14 mouse cellular contexts compared by ENCODE assay signal in the genomic region with DNA sequence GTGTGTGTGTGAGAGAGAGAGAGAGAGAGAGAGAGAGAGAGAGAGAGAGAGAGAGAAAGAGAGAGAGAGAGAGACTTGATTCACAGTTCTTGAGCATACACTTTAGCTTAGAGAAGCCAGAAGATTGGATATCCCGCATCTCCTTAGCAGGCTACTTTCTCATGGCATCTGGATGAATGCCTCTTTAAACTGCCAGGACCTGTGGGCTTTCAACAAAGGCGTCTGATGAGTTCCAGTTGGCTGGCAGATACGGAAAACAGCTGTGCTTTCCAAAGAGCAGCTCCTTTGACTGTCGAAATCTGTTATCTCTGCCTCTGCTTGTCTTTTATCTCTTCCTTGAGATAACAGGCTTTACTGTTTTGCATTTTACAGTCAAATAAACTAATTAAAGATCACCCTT. TPM values are rescaled to one million over a fixed set of nuclear protein-coding genes. Genes with fewer than 3 reads are reported as not detected.
DNase-seq lines count a peak whose midpoint lies in the region; ATAC-seq lines count a peak whose summit lies in the region.
"Had no signal": no experiment of that assay in that cellular context is flagged by ENCODE, and none has a peak within 500 bp of the region (broad histone marks: within the 10 kb centered on the region; RNA-seq: fewer than 3 reads in every experiment).

No protein-coding gene starts in this region.

- 0% methylated on average over 4 of the region's 4 CpGs for WGBS in heart, embryonic 10.5 days
- WGBS in heart, embryonic 11.5 days (ENCODE audit: insufficient replicate concordance), result 4% methylated on average over 4 of the region's 4 CpGs
- 11% methylated on average over 4 of the region's 4 CpGs for WGBS in neural tube, embryonic 15.5 days
- WGBS in intestine, embryonic 16.5 days, result 5% methylated on average over 4 of the region's 4 CpGs

- no peaks in the 10 kb centered on the region for H3K9me3 ChIP-seq in heart, embryonic 10.5 days
- H3K9me3 ChIP-seq in heart, embryonic 11.5 days (replicated peaks; ENCODE audit: control insufficient read depth, low read length), result no peaks in the 10 kb centered on the region
- H3K9me3 ChIP-seq in neural tube, embryonic 15.5 days (replicated peaks), result no peaks in the 10 kb centered on the region
- no peaks in the 10 kb centered on the region for H3K9me3 ChIP-seq in intestine, embryonic 16.5 days (ENCODE audit: control insufficient read depth, low read length)

- H3K9ac ChIP-seq in heart, embryonic 11.5 days (ENCODE audit: low read depth, low read length), result no peak overlapping the region
- no peak overlapping the region for H3K9ac ChIP-seq in neural tube, embryonic 15.5 days (replicated peaks)
- no peak overlapping the region for H3K9ac ChIP-seq in intestine, embryonic 16.5 days (ENCODE audit: low read depth, low read length)

- DNase-seq in heart, embryonic 10.5 days (ENCODE audit: low spot score), result peak; percentile 81
- peak; percentile 48 for DNase-seq in neural tube, embryonic 10.5 days (ENCODE audit: extremely low spot score, low spot score)
- DNase-seq in retina, postnatal 1 day, result peak; percentile 68
- DNase-seq in urinary bladder, adult 18-20 months (ENCODE audit: low spot score in 2 of 2), result no peak
- DNase-seq in c-Kit-positive CD71-positive TER-119-positive erythroid progenitor cells, embryonic 14.5 days (ENCODE audit: low spot score), result no peak
- DNase-seq: adrenal gland, adult 8-10 months; cerebellum, adult 9-11 months; heart, adult 18-20 months; liver; thymus, postnatal 4 days had no signal

- no peaks in the 10 kb centered on the region for H3K36me3 ChIP-seq in heart, embryonic 10.5 days
- no peaks in the 10 kb centered on the region for H3K36me3 ChIP-seq in heart, embryonic 11.5 days (ENCODE audit: control insufficient read depth, insufficient read depth, low read length)
- no peaks in the 10 kb centered on the region for H3K36me3 ChIP-seq in neural tube, embryonic 15.5 days
- no peaks in the 10 kb centered on the region for H3K36me3 ChIP-seq in intestine, embryonic 16.5 days (ENCODE audit: control insufficient read depth, insufficient read depth, low read length)

- ATAC-seq in heart, embryonic 11.5 days (replicated peaks; ENCODE audit: insufficient number of reproducible peaks, low FRiP score, low TSS enrichment), result no peak
- ATAC-seq in neural tube, embryonic 15.5 days (ENCODE audit: low FRiP score), result no peak
- peak; percentile 49 for ATAC-seq in intestine, embryonic 16.5 days
- ATAC-seq: Patski had no signal

- no peaks in the 10 kb centered on the region for H3K27me3 ChIP-seq in heart, embryonic 10.5 days (ENCODE audit: insufficient read depth, poor library complexity, severe bottlenecking)
- no peaks in the 10 kb centered on the region; the same call in 1 of the 2 replicates for H3K27me3 ChIP-seq in heart, embryonic 11.5 days (ENCODE audit: control insufficient read depth, insufficient read depth, low read length)
- H3K27me3 ChIP-seq in neural tube, embryonic 15.5 days (replicated peaks), result no peaks in the 10 kb centered on the region
- H3K27me3 ChIP-seq in intestine, embryonic 16.5 days (replicated peaks; ENCODE audit: control insufficient read depth, insufficient read depth, low read length), result no peaks in the 10 kb centered on the region
- H3K27me3 ChIP-seq: Patski had no signal

- no peak overlapping the region for H3K27ac ChIP-seq in heart, embryonic 10.5 days
- no peak overlapping the region for H3K27ac ChIP-seq in heart, embryonic 11.5 days (ENCODE audit: low read depth, low read length)
- no peak overlapping the region for H3K27ac ChIP-seq in neural tube, embryonic 15.5 days (replicated peaks)
- no peak overlapping the region for H3K27ac ChIP-seq in intestine, embryonic 16.5 days (ENCODE audit: low read length)

- no peak overlapping the region for H3K4me3 ChIP-seq in heart, embryonic 10.5 days
- H3K4me3 ChIP-seq in heart, embryonic 11.5 days (ENCODE audit: low read depth, low read length), result no peak overlapping the region
- no peak overlapping the region for H3K4me3 ChIP-seq in neural tube, embryonic 15.5 days (replicated peaks)
- no peak overlapping the region for H3K4me3 ChIP-seq in intestine, embryonic 16.5 days (ENCODE audit: low read length)

- H3K4me2 ChIP-seq in heart, embryonic 11.5 days, result no peak overlapping the region
- H3K4me2 ChIP-seq in neural tube, embryonic 15.5 days, result no peak overlapping the region
- no peak overlapping the region for H3K4me2 ChIP-seq in intestine, embryonic 16.5 days (ENCODE audit: low read depth, low read length)

- peaks cover 34% of the 10 kb centered on the region for H3K4me1 ChIP-seq in heart, embryonic 10.5 days
- H3K4me1 ChIP-seq in heart, embryonic 11.5 days (ENCODE audit: control insufficient read depth, insufficient read depth, low read length), result peaks cover 7% of the 10 kb centered on the region; the same call in 1 of the 2 replicates
- 0 out of 2 replicates have a peak, but pooled peaks cover 3% of the 10 kb centered on the region for H3K4me1 ChIP-seq in neural tube, embryonic 15.5 days
- H3K4me1 ChIP-seq in intestine, embryonic 16.5 days (ENCODE audit: control insufficient read depth, insufficient read depth, low read length), result no peaks in the 10 kb centered on the region; the same call in 1 of the 2 replicates

RNA-seq across cellular contexts. Expression of gene Cxcr4, which starts 59.5 kb away (rescaled TPM):
- 1.2 and 1.7 TPM in 2 replicates for polyA plus RNA-seq in heart, embryonic 10.5 days (2016; fragmentation: Nextera tagmentation; extraction: Ambion mirVana)
- polyA plus RNA-seq in heart, embryonic 11.5 days (2014; fragmentation: Nextera tagmentation; extraction: Ambion mirVana), result 1.1 and 1.9 TPM in 2 replicates
- 4.2 and 5.5 TPM in 2 replicates for polyA plus RNA-seq in neural tube, embryonic 15.5 days (2015; fragmentation: Nextera tagmentation; extraction: Ambion mirVana)
- polyA plus RNA-seq in intestine, embryonic 16.5 days (2015; fragmentation: Nextera tagmentation; extraction: Ambion mirVana), result 1.9 and 2.2 TPM in 2 replicates

Comparison
In these comparisons a context has a peak if more than half of its experiments do, and no peak if none do; other contexts are left out.
1. DNase-seq: peak in heart, embryonic 10.5 days (single experiment), neural tube, embryonic 10.5 days (single experiment) and retina, postnatal 1 day (single experiment); none in urinary bladder, adult 18-20 months (0 of 2) and c-Kit-positive CD71-positive TER-119-positive erythroid progenitor cells, embryonic 14.5 days (single experiment).